Mouse (Mus musculus) lung, postnatal 0 days (tissue): ENCODE results near the gene Hist2h2aa1.
A peak's percentile ranks its signal among the peaks of the same experiment; 100 is the strongest.

ENCODE experiments used
- CTCF ChIP-seq: IDR thresholded peaks from 2 replicates; pipeline ENCODE4 v1.5.1; 2016; ENCODE audit warnings: antibody characterized with exemption, mild to moderate bottlenecking
- EP300 ChIP-seq: IDR thresholded peaks from 2 replicates; pipeline ENCODE4 v1.6.1; 2016; ENCODE audit warnings: antibody characterized with exemption, mild to moderate bottlenecking, control low read depth

GRCm38 (mm10) chr3:96195616-96196313 is 49.5 kb upstream of the Hist2h2aa1 start:
- peak; percentile 14; the same call in 1 of the 2 replicates for TF ChIP-seq CTCF
- no peak for TF ChIP-seq EP300
